Mouse (Mus musculus) E14TG2a.4 (cell line): ENCODE measurements around the gene Prkacb.

ENCODE experiments used
- CTCF ChIP-seq: conservative IDR thresholded peaks from 2 replicates; pipeline ENCODE4 v1.5.1; 2014; ENCODE audit warnings: low read length
- NANOG ChIP-seq: IDR thresholded peaks from 2 replicates; pipeline ENCODE4 v1.6.1; 2014; ENCODE audit warnings: borderline replicate concordance, low read length, mixed read lengths
- POU5F1 ChIP-seq: IDR thresholded peaks from 2 replicates; pipeline ENCODE4 v1.6.1; 2014; ENCODE audit warnings: low read length, borderline replicate concordance

DNA sequence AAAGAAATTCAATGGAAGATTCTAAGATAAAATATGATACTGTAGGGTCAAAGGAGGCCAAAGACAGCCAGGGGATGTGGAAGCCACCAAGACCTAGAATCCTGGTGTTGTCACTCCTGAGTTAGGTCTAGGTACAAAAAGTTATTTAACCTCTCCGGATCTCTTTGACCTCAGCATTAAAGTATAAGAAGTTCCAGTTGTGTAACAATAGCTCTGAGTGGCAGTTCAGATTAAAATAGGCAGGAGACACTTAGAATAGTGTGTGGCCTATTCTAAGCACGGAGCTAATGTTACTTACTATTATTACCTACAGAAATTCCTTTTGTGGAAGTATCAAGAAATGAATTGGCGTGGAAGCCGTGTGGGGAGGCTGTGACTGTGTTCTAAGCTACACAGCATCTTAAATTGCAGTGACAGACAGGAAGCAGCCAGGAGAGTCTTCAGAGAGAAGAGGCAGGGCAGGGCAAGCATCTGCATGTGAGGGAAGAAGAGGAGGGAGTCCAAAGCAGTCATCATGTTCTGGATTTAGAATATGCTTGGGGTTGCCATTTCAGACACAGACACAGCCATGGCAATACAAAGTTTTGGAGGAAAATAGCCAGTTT, 125.6 kb downstream of the Prkacb start:
- TF ChIP-seq POU5F1: no peak
- TF ChIP-seq CTCF: no peak
- no peak for TF ChIP-seq NANOG
